Mouse (Mus musculus) liver, embryonic 15.5 days (tissue): ENCODE data around the gene Nqo1. TPM values are rescaled to one million over a fixed set of nuclear protein-coding genes. Genes with fewer than 3 reads are reported as not detected.

Experiments
- ATAC-seq: fragments of 200-750 bp; cut with Nextera tagmentation; 2 replicates; pipeline ENCODE4 v1.8.0; 2017; ENCODE audit warnings: moderate number of reproducible peaks, mild to moderate bottlenecking, moderate library complexity; ENCODE audit not compliant: insufficient read depth
- H3K27ac ChIP-seq: fragments of 300-500 bp; sonication (generic); replicated peaks from 2 replicates; pipeline ENCODE4 v1.5.1; 2015; ENCODE audit warnings: mild to moderate bottlenecking, inconsistent platforms
- H3K27me3 ChIP-seq: fragments of 300-500 bp; sonication (generic); 2 replicates; pipeline ENCODE4 v1.6.1; 2015; ENCODE audit warnings: mild to moderate bottlenecking, inconsistent platforms
- H3K36me3 ChIP-seq: fragments of 300-500 bp; sonication (generic); replicated peaks from 2 replicates; pipeline ENCODE4 v1.6.1; 2015; ENCODE audit warnings: moderate library complexity, mild to moderate bottlenecking, inconsistent platforms
- H3K4me1 ChIP-seq: fragments of 300-500 bp; sonication (generic); replicated peaks from 2 replicates; pipeline ENCODE4 v1.6.1; 2015; ENCODE audit warnings: inconsistent platforms
- H3K4me2 ChIP-seq: fragments of 300-500 bp; sonication (generic); 2 replicates; pipeline ENCODE4 v1.6.1; 2015; ENCODE audit warnings: moderate library complexity, mild to moderate bottlenecking, inconsistent platforms
- H3K4me3 ChIP-seq: fragments of 300-500 bp; sonication (generic); replicated peaks from 2 replicates; pipeline ENCODE4 v1.5.1; 2015; ENCODE audit warnings: mild to moderate bottlenecking, inconsistent platforms
- H3K9ac ChIP-seq: fragments of 300-500 bp; sonication (generic); 2 replicates; pipeline ENCODE4 v1.6.1; 2015; ENCODE audit warnings: moderate library complexity, mild to moderate bottlenecking, inconsistent platforms
- H3K9me3 ChIP-seq: fragments of 300-500 bp; sonication (generic); replicated peaks from 2 replicates; pipeline ENCODE4 v1.6.1; 2016; ENCODE audit warnings: inconsistent platforms
- WGBS: fragments of 180-500 bp; shearing (Covaris S2); methylation state at CpG from one replicate; pipeline ENCODE4 v1.1.7; 2015; ENCODE audit warnings: mixed read lengths; ENCODE audit not compliant: insufficient replicate concordance; 5-methylcytosine and 5-hydroxymethylcytosine counted together
- polyA plus RNA-seq: library from polyadenylated mRNA; unstranded; fragments of >200 nt; fragmentation: Nextera tagmentation; extraction: Ambion mirVana; gene quantifications from 2 replicates; pipeline ENCODE4 v1.2.1, GENCODE M21; 2015

Gene Nqo1
- 14.0 and 15.0 TPM in 2 replicates for polyA plus RNA-seq

- Histone ChIP-seq H3K9ac (peak within 1 kb of the TSS; percentile 64), H3K9me3 (no peaks in the 10 kb centered on the region), H3K4me1 (peaks cover 49% of the 10 kb centered on the region), H3K4me2 (peak within 1 kb of the TSS; percentile 78), H3K4me3 (peak within 1 kb of the TSS; percentile 62), H3K27me3 (no peaks in the 10 kb centered on the region), H3K36me3 (no peaks in the 10 kb centered on the region), H3K27ac (peak within 1 kb of the TSS; percentile 99)
- WGBS, result 5% methylated on average over 22 of the region's 22 CpGs
- ATAC-seq, result peak; percentile 96
Measured at GRCm38 (mm10) chr8:107403038-107403781, at the start of gene Nqo1. Gene Nqo1, minus strand, starts transcription at chr8:107403206.

DNA sequence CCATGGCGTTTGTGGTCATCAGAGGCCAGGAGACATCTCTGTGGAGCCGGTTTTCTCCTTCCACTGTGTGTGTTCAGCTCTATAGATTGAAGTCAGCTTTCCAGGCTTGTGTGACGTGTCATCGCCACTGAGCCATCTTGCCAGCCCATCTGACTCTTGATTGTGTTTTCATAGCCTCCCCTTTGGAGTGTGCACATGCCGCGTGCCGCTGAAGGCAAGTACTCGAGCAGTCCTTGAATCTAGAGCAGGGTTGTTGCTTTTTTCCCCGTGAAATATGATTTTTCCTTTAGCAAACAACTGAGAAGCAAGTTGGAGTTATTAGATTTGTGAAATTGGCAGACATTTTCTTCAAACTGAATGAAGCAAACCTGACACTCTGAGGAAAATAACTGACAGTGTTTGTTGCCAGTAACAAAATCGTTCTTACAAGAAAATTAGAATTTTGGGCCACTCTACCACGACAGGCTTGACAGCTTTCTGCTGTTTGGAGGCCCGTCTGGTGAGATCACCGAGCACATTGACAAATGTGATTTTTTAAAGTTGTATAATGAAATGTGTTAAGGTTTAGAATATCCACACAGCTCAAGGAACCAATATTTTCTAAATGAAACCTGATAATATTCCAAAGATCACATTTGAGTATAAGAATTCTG lies 48.5 kb upstream of the Nqo1 start:
- no peaks in the 10 kb centered on the region for H3K27me3 ChIP-seq
- no peak overlapping the region for H3K9ac ChIP-seq
- H3K36me3 ChIP-seq, result peaks cover 35% of the 10 kb centered on the region
- H3K4me1 ChIP-seq, result peaks cover 32% of the 10 kb centered on the region
- no peak overlapping the region for H3K4me3 ChIP-seq
- H3K4me2 ChIP-seq, result no peak overlapping the region
- no peak for ATAC-seq
- H3K9me3 ChIP-seq, result no peaks in the 10 kb centered on the region
- WGBS, result 82% methylated on average over 13 of the region's 13 CpGs
- no peak overlapping the region for H3K27ac ChIP-seq

GRCm38 (mm10) chr8:107449655-107450054 lies 46.6 kb upstream of the Nqo1 start:
- Histone ChIP-seq H3K9me3 (no peaks in the 10 kb centered on the region), H3K27ac (0 out of 2 replicates have a peak overlapping the region, but pooled peaks have one; percentile 30), H3K4me2 (peak overlapping the region; percentile 34; the same call in 1 of the 2 replicates), H3K9ac (no peak overlapping the region), H3K4me1 (peaks cover 36% of the 10 kb centered on the region), H3K36me3 (peaks cover 21% of the 10 kb centered on the region), H3K4me3 (no peak overlapping the region), H3K27me3 (no peaks in the 10 kb centered on the region)
- ATAC-seq, result no peak
- 60% methylated on average over 6 of the region's 6 CpGs for WGBS

- peak overlapping the region; percentile 34 for H3K4me2 ChIP-seq
- peaks cover 17% of the 10 kb centered on the region for H3K36me3 ChIP-seq
- no peak for ATAC-seq
- H3K4me1 ChIP-seq, result peaks cover 36% of the 10 kb centered on the region
- no peak overlapping the region for H3K4me3 ChIP-seq
- no peak overlapping the region for H3K9ac ChIP-seq
- no peaks in the 10 kb centered on the region for H3K9me3 ChIP-seq
- 0 out of 2 replicates have a peak overlapping the region, but pooled peaks have one; percentile 30 for H3K27ac ChIP-seq
- 54% methylated on average over 8 of the region's 8 CpGs for WGBS
- H3K27me3 ChIP-seq, result no peaks in the 10 kb centered on the region
Measured at GRCm38 (mm10) chr8:107449130-107449529, 46.1 kb upstream of the Nqo1 start.

GRCm38 (mm10) chr8:107448382-107448889 lies 45.4 kb upstream of the Nqo1 start:
- no peak overlapping the region for H3K4me3 ChIP-seq
- ATAC-seq, result peak; percentile 70

GRCm38 (mm10) chr8:107447713-107448112 lies 44.7 kb upstream of the Nqo1 start:
- no peak overlapping the region for H3K27ac ChIP-seq
- ATAC-seq, result no peak
- no peaks in the 10 kb centered on the region for H3K9me3 ChIP-seq
- no peak overlapping the region for H3K9ac ChIP-seq
- H3K27me3 ChIP-seq, result no peaks in the 10 kb centered on the region
- H3K4me3 ChIP-seq, result no peak overlapping the region
- H3K4me2 ChIP-seq, result no peak overlapping the region
- H3K36me3 ChIP-seq, result peaks cover 4% of the 10 kb centered on the region
- peaks cover 45% of the 10 kb centered on the region for H3K4me1 ChIP-seq

More at GRCm38 (mm10) chr8:107448382-107448889, 45.4 kb upstream of the Nqo1 start:
- Histone ChIP-seq H3K9me3 (no peaks in the 10 kb centered on the region), H3K4me2 (peak overlapping the region; percentile 34), H3K9ac (no peak overlapping the region), H3K27ac (peak overlapping the region; percentile 60), H3K4me1 (peaks cover 37% of the 10 kb centered on the region), H3K27me3 (no peaks in the 10 kb centered on the region), H3K36me3 (peaks cover 11% of the 10 kb centered on the region)
- 60% methylated on average over 4 of the region's 4 CpGs for WGBS

DNA sequence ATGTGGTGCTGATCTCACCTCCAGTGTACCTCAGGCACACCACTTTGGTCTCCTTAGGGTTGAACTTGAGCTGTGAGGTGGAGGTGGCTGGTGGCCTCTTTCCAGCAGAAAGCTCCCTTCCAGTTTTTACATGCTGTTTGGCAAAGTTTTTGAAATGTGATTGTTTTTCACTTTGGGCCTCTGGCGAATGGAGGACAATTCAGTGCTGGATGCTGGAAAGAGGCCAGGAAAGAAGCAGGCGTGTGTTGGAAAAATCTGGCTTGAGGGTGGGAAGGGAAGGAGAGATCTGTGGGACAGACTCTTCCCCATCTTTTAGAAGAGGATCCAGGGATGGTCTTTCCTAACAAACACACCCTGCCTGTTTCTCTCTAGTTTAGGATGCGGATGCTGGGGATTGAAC lies 41.6 kb upstream of the Nqo1 start:
- H3K4me1 ChIP-seq, result peaks cover 61% of the 10 kb centered on the region
- H3K27me3 ChIP-seq, result no peaks in the 10 kb centered on the region
- no peak overlapping the region for H3K27ac ChIP-seq
- no peak for ATAC-seq
- H3K9me3 ChIP-seq, result no peaks in the 10 kb centered on the region
- H3K4me2 ChIP-seq, result no peak overlapping the region
- 74% methylated on average over 3 of the region's 3 CpGs for WGBS
- H3K4me3 ChIP-seq, result no peak overlapping the region
- no peak overlapping the region for H3K9ac ChIP-seq
- no peaks in the 10 kb centered on the region for H3K36me3 ChIP-seq

DNA sequence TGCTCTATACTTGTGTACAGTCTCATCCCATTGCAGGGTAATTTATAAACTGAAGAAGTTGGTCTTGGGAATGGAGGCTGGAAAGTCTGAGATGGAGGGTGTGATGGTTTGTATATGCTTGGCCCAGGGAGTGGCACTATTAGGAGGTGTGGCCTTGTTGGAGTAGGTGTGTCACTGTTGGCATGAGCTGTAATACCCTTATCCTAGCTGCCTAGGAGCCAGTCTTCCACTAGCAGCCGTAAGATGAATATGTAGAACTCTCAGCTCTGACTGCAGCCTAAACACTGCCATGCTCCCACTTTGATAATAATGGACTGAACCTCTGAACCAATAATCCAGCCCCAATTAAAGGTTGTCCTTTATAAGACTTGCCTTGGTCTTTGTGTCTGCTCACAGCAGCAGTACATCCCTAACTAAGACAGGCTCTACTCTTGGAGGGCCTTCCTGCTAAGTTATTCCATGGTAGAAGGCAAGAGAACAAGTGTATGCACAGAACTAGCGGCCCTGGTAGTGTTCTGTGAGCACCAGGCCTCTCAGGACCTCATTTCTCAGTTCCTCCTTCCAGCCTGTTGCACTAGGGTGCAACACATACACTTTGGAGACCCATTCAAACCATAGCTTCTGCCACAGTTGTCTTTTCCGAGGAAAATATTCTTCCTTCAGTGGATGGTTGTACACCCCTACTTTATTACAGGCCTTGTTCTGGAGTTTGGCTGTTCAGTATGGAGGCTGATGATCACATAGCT lies 37.0 kb upstream of the Nqo1 start:
- WGBS, result 51% methylated on average over 3 of the region's 3 CpGs
- H3K4me3 ChIP-seq, result no peak overlapping the region; the same call in 1 of the 2 replicates
- peaks cover 62% of the 10 kb centered on the region for H3K4me1 ChIP-seq
- H3K9ac ChIP-seq, result 0 out of 2 replicates have a peak overlapping the region, but pooled peaks have one; percentile 6
- H3K27ac ChIP-seq, result peak overlapping the region; percentile 67
- no peaks in the 10 kb centered on the region for H3K9me3 ChIP-seq
- H3K27me3 ChIP-seq, result no peaks in the 10 kb centered on the region
- peak; percentile 60 for ATAC-seq
- H3K4me2 ChIP-seq, result peak overlapping the region; percentile 42
- no peaks in the 10 kb centered on the region for H3K36me3 ChIP-seq

DNA sequence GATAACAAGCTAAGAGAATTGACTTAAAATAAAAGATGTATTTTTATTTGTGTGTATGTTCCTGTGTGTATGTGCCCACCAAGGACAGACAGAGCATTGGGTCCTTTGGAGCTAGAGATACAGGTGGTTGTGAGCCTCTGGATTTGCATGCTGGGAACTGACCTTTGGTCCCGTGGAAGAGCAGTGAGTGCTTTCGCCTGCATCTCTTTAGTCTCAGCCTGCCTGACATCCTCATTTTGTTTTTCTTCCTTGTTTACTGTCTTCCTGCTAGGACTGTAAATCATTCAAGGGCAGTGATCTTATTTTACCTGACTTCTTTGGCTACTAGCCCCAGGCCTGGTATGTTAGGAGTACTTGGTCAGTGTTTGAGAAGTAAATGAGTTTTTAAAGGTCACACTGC lies 34.7 kb upstream of the Nqo1 start:
- Histone ChIP-seq H3K36me3 (no peaks in the 10 kb centered on the region), H3K27ac (peak overlapping the region; percentile 99), H3K4me2 (peak overlapping the region; percentile 76), H3K4me1 (peaks cover 53% of the 10 kb centered on the region), H3K4me3 (peak overlapping the region; percentile 94), H3K27me3 (no peaks in the 10 kb centered on the region), H3K9ac (peak overlapping the region; percentile 97), H3K9me3 (no peaks in the 10 kb centered on the region)
- no peak for ATAC-seq
- WGBS, result 64% methylated on average over 2 of the region's 2 CpGs

GRCm38 (mm10) chr8:107436841-107437421 lies 33.9 kb upstream of the Nqo1 start:
- Histone ChIP-seq H3K36me3 (no peaks in the 10 kb centered on the region), H3K4me3 (peak overlapping the region; percentile 94), H3K9me3 (no peaks in the 10 kb centered on the region), H3K4me1 (peaks cover 53% of the 10 kb centered on the region), H3K27ac (peak overlapping the region; percentile 99), H3K9ac (peak overlapping the region; percentile 97), H3K4me2 (peak overlapping the region; percentile 76), H3K27me3 (no peaks in the 10 kb centered on the region)
- peak; percentile 74 for ATAC-seq
- 2% methylated on average over 16 of the region's 16 CpGs for WGBS
